Mouse (Mus musculus) heart, embryonic 16.5 days (tissue): ENCODE results near the gene Ppox. TPM values are rescaled to one million over a fixed set of nuclear protein-coding genes. Genes with fewer than 3 reads are reported as not detected.

Experiments used
- ATAC-seq: fragments of 200-750 bp; cut with Nextera tagmentation; replicated peaks from 2 replicates; pipeline ENCODE4 v1.8.0; 2017; ENCODE audit warnings: moderate number of reproducible peaks; ENCODE audit not compliant: insufficient read depth, low FRiP score; ENCODE audit errors: extremely low read depth
- H3K27ac ChIP-seq: fragments of 300-500 bp; sonication (generic); 2 replicates; pipeline ENCODE4 v1.5.1; 2014; ENCODE audit warnings: mild to moderate bottlenecking, low read length, control low read depth, moderate library complexity
- H3K27me3 ChIP-seq: fragments of 300-500 bp; sonication (generic); 2 replicates; pipeline ENCODE4 v1.6.1; 2014; ENCODE audit warnings: low read length, mixed read lengths; ENCODE audit not compliant: control insufficient read depth, insufficient read depth
- H3K36me3 ChIP-seq: fragments of 300-500 bp; sonication (generic); 2 replicates; pipeline ENCODE4 v1.6.1; 2014; ENCODE audit not compliant: control insufficient read depth, insufficient read depth
- H3K4me1 ChIP-seq: fragments of 300-500 bp; sonication (generic); 2 replicates; pipeline ENCODE4 v1.6.1; 2014; ENCODE audit warnings: low read length, mixed read lengths; ENCODE audit not compliant: control insufficient read depth, insufficient read depth
- H3K4me2 ChIP-seq: fragments of 300-500 bp; sonication (generic); 2 replicates; pipeline ENCODE4 v1.6.1; 2014; ENCODE audit warnings: low read depth, mild to moderate bottlenecking, control low read depth, low read length
- H3K4me3 ChIP-seq: fragments of 300-500 bp; sonication (generic); 2 replicates; pipeline ENCODE4 v1.5.1; 2014; ENCODE audit warnings: mild to moderate bottlenecking, control low read depth, low read length
- H3K9ac ChIP-seq: fragments of 300-500 bp; sonication (generic); 2 replicates; pipeline ENCODE4 v1.6.1; 2014; ENCODE audit warnings: low read length, control low read depth
- H3K9me3 ChIP-seq: fragments of 300-500 bp; sonication (generic); replicated peaks from 2 replicates; pipeline ENCODE4 v1.6.1; 2016; ENCODE audit warnings: low read length; ENCODE audit not compliant: control insufficient read depth
- WGBS: fragments of 180-500 bp; shearing (Covaris S2); extraction: QIAGEN DNeasy Blood & Tissue Kit; methylation state at CpG from one replicate; pipeline ENCODE4 v1.1.7; 2014; 5-methylcytosine and 5-hydroxymethylcytosine counted together
- polyA plus RNA-seq: library from polyadenylated mRNA; unstranded; fragments of >200 nt; fragmentation: Nextera tagmentation; extraction: Ambion mirVana; gene quantifications from 2 replicates; pipeline ENCODE4 v1.2.1, GENCODE M21; 2015

Ppox gene
- polyA plus RNA-seq, 1 experiment from 2014 or later = 32.4 TPM

DNA sequence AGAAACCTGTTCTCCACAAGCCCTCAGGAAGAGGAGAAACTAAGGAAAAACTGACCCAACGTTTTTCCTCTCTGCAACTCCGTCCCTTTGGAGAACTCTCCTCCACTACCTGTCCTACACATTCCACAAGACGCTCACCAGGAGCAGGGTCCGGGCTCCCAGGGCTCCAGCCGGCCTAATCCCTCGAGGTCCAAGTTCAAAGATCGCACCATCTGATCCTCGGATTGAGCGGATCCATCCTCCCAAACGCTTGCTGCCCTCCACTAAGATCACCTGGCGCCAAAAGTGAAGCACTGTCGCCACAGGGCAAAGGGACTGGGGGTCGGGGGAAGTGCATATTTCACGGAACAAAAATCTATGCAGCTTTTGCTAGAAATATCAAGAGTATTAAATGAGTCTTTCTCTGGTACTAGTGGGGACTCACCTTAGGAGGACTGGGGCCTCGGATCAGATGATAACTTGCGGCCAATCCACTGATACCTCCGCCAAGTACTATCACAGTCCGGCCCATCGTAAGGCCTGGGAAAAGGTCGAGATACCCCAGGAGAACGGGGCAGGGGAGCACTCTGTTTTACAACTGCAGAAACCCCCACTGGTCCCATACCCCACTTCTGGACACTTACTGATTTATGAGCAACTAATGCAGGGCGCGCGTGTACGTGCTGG lies 603 bp downstream of the Ppox start:
- Histone ChIP-seq H3K9me3 (no peaks in the 10 kb centered on the region), H3K4me2 (peak overlapping the region; percentile 92), H3K4me1 (peaks cover 13% of the 10 kb centered on the region), H3K4me3 (peak overlapping the region; percentile 86), H3K27me3 (no peaks in the 10 kb centered on the region), H3K9ac (peak overlapping the region; percentile 78), H3K36me3 (peaks cover 26% of the 10 kb centered on the region), H3K27ac (peak overlapping the region; percentile 44; the same call in 1 of the 2 replicates)
- WGBS = 2% methylated on average over 25 of the region's 25 CpGs
- peak; percentile 2; the same call in 1 of the 2 replicates for ATAC-seq

- no peak for ATAC-seq
- 67% methylated on average over 5 of the region's 5 CpGs for whole genome bisulfite sequencing
- peaks cover 13% of the 10 kb centered on the region for H3K4me1 ChIP-seq
- H3K9ac ChIP-seq = peak overlapping the region; percentile 78
- no peak overlapping the region for H3K27ac ChIP-seq
- H3K9me3 ChIP-seq = no peaks in the 10 kb centered on the region
- H3K27me3 ChIP-seq = no peaks in the 10 kb centered on the region
- H3K36me3 ChIP-seq = peaks cover 32% of the 10 kb centered on the region
- H3K4me2 ChIP-seq = peak overlapping the region; percentile 92
- H3K4me3 ChIP-seq = peak overlapping the region; percentile 86
Measured at GRCm38 (mm10) chr1:171279721-171280120, 1.3 kb downstream of the Ppox start.

- no peak overlapping the region for H3K4me3 ChIP-seq
- no peak overlapping the region for H3K27ac ChIP-seq
- WGBS = 84% methylated on average over 14 of the region's 14 CpGs
- H3K9ac ChIP-seq = no peak overlapping the region
- peaks cover 13% of the 10 kb centered on the region for H3K4me1 ChIP-seq
- no peaks in the 10 kb centered on the region for H3K9me3 ChIP-seq
- H3K27me3 ChIP-seq = no peaks in the 10 kb centered on the region
- no peak for ATAC-seq
- peaks cover 34% of the 10 kb centered on the region for H3K36me3 ChIP-seq
- H3K4me2 ChIP-seq = no peak overlapping the region
Measured at GRCm38 (mm10) chr1:171279012-171279705, 1.8 kb downstream of the Ppox start.

- H3K9me3 ChIP-seq = no peaks in the 10 kb centered on the region
- no peaks in the 10 kb centered on the region for H3K27me3 ChIP-seq
- H3K4me2 ChIP-seq = no peak overlapping the region
- H3K4me1 ChIP-seq = peaks cover 13% of the 10 kb centered on the region
- H3K9ac ChIP-seq = no peak overlapping the region
- H3K36me3 ChIP-seq = peaks cover 36% of the 10 kb centered on the region
- no peak overlapping the region for H3K27ac ChIP-seq
- WGBS = 90% methylated on average over 8 of the region's 8 CpGs
- no peak overlapping the region for H3K4me3 ChIP-seq
- ATAC-seq = no peak
Measured at GRCm38 (mm10) chr1:171278436-171278835, 2.5 kb downstream of the Ppox start.

GRCm38 (mm10) chr1:171277736-171278135 lies 3.2 kb downstream of the Ppox start:
- no peak overlapping the region for H3K27ac ChIP-seq
- no peak overlapping the region for H3K4me3 ChIP-seq
- ATAC-seq = no peak
- no peaks in the 10 kb centered on the region for H3K9me3 ChIP-seq
- no peak overlapping the region for H3K4me2 ChIP-seq
- no peak overlapping the region for H3K9ac ChIP-seq
- peaks cover 13% of the 10 kb centered on the region for H3K4me1 ChIP-seq
- 81% methylated on average over 10 of the region's 10 CpGs for WGBS
- H3K27me3 ChIP-seq = no peaks in the 10 kb centered on the region
- peaks cover 42% of the 10 kb centered on the region for H3K36me3 ChIP-seq

GRCm38 (mm10) chr1:171276110-171276748 lies 4.8 kb downstream of the Ppox start:
- no peak for ATAC-seq
- WGBS = 85% methylated on average over 14 of the region's 14 CpGs
- peaks cover 45% of the 10 kb centered on the region for H3K36me3 ChIP-seq

DNA sequence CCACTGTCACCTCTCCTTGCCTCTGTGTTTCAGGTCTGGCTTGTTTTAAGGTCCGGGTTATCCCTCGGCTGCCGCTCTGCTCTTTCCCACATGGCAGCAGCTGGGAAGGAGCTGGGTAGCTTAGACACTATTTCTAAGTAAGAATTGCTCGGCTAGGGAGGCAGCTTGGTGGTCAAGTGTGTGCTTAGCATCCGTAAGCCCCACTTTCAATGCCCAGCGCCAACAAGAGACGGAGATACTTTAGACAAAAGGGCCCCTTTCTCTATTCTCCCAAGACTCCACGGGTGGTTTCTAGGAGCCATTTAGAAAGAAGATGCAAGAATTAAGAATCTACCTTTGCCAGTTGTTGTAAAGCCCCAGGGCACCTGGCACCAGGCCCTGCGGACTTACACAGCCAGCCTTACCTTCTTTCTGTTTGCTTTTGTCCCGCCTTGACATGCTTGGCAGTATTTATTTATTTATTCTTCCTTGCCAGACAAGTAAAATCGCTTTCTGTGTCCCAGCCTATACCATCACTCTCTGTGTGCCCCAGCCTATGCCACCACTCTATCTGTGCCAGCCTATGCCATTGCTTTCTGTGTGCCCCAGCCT lies 5.7 kb downstream of the Ppox start:
- Histone ChIP-seq H3K4me3 (no peak overlapping the region), H3K36me3 (peaks cover 45% of the 10 kb centered on the region), H3K27me3 (no peaks in the 10 kb centered on the region), H3K4me1 (peaks cover 17% of the 10 kb centered on the region), H3K9me3 (no peaks in the 10 kb centered on the region), H3K4me2 (no peak overlapping the region), H3K27ac (no peak overlapping the region), H3K9ac (no peak overlapping the region)
- ATAC-seq = no peak
- 87% methylated on average over 11 of the region's 11 CpGs for WGBS

More at GRCm38 (mm10) chr1:171276110-171276748, 4.8 kb downstream of the Ppox start:
- Histone ChIP-seq H3K9me3 (no peaks in the 10 kb centered on the region), H3K27ac (no peak overlapping the region), H3K9ac (no peak overlapping the region), H3K4me1 (peaks cover 14% of the 10 kb centered on the region), H3K4me3 (no peak overlapping the region), H3K27me3 (no peaks in the 10 kb centered on the region), H3K4me2 (no peak overlapping the region)

DNA sequence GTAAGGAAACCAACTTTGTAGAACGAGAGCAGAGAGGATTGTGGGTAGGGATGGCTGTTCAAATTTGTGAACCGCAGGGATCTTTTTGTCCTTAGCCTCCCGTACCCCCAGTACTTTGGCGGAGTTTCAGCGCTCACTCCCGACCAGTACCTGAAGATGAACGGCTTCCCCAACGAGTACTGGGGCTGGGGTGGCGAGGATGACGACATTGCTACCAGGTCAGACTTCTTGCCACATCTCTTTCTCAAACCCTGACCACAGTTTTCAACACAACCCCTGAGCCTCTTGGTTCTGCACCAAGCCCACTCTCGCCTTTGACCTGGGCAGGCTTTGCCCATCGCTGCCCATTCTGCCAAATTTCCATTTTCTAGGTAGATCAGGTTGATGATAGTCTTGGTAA lies 6.8 kb downstream of the Ppox start:
- Histone ChIP-seq H3K9me3 (no peaks in the 10 kb centered on the region), H3K27ac (no peak overlapping the region), H3K4me2 (no peak overlapping the region), H3K36me3 (peaks cover 45% of the 10 kb centered on the region), H3K4me1 (peaks cover 16% of the 10 kb centered on the region), H3K27me3 (no peaks in the 10 kb centered on the region), H3K9ac (no peak overlapping the region), H3K4me3 (no peak overlapping the region)
- ATAC-seq = no peak
- WGBS = 89% methylated on average over 12 of the region's 12 CpGs
